Mouse (Mus musculus): ENCODE data around the gene Xcl1.
A peak's percentile ranks its signal among the peaks of the same experiment; 100 is the strongest.

The Xcl1 gene

DNA sequence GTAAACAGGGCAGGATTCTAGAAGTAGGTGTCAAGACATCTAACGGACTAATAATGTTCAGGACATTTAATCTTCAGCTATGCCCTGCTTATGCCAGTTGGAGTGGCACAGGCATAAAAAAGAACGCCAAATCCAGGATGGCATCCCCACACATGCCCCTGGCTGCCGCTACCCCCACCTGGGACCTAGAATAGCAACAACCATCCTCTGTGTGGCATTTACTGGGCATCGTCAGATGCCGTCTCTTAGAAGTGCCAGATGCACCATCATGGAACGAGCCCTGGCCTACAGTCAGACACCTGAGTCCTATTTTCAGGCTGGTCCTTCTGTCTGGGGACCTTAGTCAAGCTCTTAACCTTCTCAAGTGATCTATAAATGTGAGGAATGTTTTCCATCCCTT lies 34.6 kb downstream of the Xcl1 start:
- no peak for DNase-seq

DNA sequence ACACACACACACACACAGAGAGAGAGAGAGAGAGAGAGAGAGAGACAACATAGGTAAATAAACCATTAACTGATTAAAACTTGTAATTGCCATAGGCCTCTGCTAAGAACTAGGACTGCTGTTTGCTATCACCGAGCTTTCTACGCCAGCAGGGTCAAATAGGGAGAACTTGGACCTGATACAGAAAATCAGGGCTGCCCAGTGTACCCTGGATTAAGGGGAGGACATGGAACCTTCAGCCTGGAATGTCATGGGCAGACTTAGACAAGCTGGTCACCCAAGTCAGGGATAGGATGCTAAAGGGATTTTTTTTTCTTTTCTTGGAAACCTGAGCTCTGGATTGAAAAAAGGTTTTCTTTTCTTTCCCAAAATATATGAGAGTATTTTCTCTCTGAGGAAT lies 35.1 kb downstream of the Xcl1 start:
- no peak for DNase-seq

DNA sequence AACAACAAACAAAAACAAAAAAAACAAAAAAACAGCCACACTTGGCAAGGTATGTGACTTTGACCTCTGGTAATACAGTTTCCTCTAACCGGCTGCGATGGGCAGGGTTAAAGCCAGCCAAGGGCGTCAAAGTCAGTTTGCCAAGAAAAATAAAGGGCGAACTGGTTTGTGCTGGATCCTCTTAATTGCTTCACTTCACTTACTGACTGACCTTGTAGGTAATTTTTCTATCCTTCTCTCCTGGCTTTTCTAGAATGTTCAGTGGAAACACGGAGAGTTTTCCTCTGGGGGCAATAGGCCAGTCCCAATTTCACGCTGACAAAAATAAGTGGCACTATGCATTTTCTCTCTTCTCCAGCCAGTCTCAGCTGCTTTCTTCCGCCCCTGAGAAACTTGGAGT lies 35.8 kb downstream of the Xcl1 start:
- no peak for DNase-seq

DNA sequence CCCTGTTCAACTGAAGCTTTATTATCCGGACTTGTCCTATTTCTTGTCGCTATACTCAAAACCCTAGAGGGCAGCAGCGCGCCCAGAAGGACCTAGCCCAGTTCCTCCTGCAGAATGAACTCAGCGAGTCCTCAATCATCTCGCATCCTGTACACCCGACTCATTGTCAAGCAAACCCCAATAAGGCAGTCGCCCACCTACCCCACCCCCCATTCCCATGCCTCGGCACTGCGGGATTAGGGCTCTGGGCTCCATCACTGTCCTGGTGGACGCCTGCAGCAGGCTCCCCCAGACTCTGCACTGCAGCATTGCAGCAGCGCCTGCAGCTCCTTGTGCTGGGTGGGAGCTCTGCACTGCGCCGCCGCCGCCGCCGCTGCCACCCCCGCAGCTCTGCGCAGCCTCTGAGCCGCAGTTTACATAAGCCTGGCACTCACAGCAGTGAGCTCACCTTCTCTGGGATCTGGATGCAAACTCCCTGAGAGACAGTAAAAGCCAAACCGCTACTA lies 36.4 kb downstream of the Xcl1 start:
- DNase-seq = peak; percentile 89

DNA sequence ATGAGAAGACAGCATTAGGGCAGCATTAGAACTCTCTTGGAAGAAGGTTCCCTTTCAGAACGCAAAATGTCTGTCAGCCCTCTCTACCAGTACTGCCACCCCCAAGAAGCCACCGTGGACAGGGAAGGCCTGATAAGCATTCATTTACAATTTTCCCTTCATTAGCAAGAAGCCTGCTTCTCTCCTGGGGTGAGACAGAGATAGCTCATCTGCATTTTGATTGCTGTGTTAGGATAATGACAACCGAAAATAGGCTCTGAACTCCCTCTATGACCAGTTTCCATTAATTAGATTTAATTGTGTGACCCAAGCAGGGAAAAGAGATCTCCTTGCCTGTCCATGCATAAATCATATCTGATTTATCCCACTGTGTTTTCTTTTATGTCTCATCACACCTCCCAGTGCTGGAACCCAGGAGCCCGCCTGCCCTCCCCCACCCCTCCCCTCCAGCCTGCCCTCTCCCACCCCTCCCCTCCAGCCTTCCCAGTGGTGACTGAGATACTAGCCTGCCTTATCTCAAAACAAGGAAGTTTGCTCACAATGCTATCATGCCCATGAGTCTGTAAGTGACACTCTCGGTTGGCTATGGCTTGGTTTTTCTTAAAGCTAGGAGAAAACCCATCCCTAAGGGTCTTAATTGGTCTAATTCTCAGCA lies 38.0 kb downstream of the Xcl1 start:
- no peak for DNase-seq

DNA sequence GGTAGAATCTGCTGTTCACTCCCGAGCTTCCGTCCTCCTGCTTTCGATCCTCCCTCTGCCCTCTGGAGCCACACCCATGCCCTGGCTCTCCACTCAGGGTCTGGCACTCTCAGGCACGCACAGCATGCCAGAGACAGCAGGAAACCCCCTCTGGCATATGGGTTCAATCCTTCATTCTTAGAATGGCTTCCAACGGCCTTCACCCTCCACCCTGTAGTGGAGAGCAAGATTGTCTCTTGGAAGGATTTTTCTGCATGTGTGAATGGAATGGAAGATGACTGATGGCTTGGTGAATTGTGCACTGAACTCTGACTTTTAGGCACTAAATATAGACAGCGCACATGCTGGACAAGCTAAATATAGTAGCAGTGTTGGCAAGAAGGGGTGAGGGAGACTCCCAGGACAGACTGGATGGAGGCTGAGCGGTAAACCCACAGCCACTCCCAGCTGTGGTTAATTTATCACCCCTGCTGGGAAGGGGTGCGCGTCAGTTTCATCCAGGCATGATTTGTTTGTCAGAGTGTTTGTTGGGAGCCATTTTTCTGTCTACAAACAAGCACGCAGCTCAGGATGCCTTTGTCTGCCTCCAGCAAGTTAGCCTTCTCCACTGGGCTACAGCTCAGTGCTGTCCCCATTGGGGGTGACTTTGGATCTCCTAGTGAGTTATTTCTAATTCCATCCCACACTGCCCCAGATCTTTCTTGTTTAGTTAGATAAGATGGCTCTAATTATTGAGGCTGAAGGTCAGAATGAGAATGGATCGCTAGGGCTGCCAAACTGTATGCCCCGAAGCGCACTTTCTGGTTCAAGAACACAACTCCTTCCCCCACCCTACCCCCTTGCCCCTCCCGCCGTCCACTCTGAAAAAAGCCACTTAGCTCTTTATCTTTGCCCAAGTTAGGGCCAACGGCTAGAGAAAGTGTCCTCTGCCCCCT lies 38.8 kb downstream of the Xcl1 start:
- no peak for DNase-seq

DNA sequence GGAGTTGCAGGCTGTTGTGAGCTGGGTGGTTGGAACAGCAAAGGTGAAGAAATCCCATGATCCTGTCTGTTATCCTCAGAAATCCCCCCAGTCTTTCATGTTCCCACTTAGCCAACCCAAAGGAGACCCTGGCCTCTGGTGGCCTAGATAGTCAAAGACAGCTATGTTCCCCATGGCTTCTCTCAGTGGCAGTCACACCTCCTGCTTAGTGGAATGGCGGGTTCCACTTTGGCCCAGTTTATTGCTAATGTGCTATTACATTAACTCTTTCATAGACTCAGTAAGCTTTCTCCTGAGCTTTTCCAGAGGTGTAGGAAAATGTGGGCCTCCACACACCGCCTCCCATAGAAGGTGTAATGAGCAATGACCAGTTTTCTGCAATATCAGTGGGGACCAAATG lies 39.5 kb downstream of the Xcl1 start:
- DNase-seq = no peak

DNA sequence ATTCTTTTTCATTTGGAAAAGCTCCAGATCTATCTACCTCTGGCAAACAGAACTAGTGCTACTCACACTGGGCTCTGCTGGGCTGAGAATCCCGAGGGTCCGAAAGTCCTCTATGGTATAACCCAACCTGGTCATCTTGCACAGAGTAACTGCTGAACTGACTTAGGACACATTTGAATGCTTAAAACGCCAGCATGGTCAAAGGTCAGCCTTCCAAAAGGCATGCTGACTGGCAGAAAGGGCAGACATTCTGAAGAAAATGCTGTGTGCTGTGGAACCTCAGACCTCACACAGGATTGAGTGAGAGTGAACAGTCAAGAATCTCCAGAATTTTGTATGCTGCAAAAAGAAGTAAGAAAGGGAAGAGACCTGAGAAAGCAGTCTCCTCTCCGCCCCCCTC lies 45.0 kb downstream of the Xcl1 start:
- DNase-seq = no peak

DNA sequence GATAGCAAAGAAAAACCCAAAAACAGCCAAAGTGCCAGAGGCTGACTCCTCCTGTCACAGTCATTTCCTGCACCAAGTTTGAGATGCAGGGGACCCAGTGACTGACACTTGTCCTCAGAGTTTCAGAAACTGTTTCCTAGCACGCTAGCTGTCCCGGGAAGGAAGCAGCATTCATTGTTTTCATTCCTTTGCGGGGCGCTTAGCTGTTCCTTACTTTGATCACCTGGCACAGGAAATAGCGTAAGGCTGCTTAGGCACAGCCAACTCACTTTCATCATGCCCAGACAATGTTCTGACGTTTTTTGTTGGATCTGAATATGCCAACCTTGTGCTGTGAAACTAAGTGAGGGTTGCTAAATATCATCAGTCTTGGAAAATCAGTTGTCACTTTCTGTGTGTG lies 46.8 kb downstream of the Xcl1 start:
- DNase-seq = no peak

DNA sequence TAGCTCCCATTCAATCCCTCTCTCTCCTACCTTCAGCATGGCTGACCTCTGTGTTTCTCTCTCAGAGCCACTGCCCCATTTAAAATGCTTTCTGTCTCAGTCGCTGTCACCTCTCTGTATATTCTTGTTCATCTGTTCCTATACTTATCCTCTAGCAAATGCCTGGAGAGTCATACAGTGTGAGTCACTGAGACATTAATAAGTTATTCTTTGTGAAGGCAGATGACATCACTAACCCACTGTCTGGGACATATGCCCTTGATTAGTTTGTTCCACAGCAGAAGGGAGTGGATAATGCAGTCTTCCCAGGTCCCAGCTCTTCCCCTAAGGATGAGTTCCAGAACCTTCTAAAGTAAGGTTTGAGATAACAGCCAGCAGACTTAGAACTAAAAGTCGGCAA lies 47.6 kb downstream of the Xcl1 start:
- DNase-seq = no peak

DNA sequence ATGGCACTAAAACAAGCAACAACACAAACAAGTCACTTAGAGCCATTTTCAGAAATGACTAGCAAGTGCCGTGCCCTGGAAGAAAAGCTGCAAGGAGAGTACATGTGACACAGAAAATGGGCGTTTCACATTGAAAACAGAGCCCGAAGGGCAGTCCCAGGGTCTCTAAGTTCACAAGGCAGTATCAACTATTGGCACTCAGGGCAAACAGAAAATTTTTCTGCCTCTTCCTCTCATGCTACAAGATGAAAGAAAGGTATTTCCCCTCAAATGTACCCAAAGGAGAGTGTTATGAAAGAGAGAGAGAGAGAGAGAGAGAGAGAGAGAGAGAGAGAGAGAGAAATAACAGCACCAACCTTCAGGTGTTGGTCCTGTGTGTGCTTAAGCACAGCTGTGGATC lies 53.4 kb downstream of the Xcl1 start:
- DNase-seq = no peak
